Mouse (Mus musculus) heart, postnatal 14 days (tissue): ENCODE results near the gene Kiss1. TPM values are rescaled to one million over a fixed set of nuclear protein-coding genes. Genes with fewer than 3 reads are reported as not detected.

Experiments used
- DNase-seq, 2 experiments: peaks; one replicate each; pipeline ENCODE4 v3.0.0; 2021 to 2022
- intact Hi-C: fragments of 180-260 bp; cut with DNase I; formaldehyde crosslinking; loops from one replicate; pipeline ENCODE4 v1.15.1; 2025
- total RNA-seq, 2 experiments: library from RNA; stranded (reverse); gene quantifications; 2 replicates each; pipeline ENCODE4 v1.2.3; 2021

Kiss1 gene
- total RNA-seq, 2 experiments from 2014 or later, result not detected

GRCm38 (mm10) chr1:133355912-133356311 is 34.2 kb downstream of the Kiss1 start:
- intact Hi-C loops, result no loop called here
- DNase-seq, result no peak

- intact Hi-C loops, result no loop called here
- DNase-seq, result no peak
Observed at GRCm38 (mm10) chr1:133356330-133356729, 34.7 kb downstream of the Kiss1 start.

GRCm38 (mm10) chr1:133361006-133361405 is 39.3 kb downstream of the Kiss1 start:
- DNase-seq, result no peak
- intact Hi-C loops, result no loop called here

GRCm38 (mm10) chr1:133362103-133362502 is 40.4 kb downstream of the Kiss1 start:
- intact Hi-C loops, result no loop called here
- DNase-seq, result no peak

- intact Hi-C loops, result no loop called here
- DNase-seq, result peak; percentile 80 to 81
Observed at GRCm38 (mm10) chr1:133363276-133364021, 41.8 kb downstream of the Kiss1 start, which contains the start of gene Etnk2. Gene Etnk2, plus strand, starts transcription at chr1:133363572.

- intact Hi-C loops, result no loop called here
- DNase-seq, result no peak
Observed at GRCm38 (mm10) chr1:133364022-133364630, 42.5 kb downstream of the Kiss1 start.

GRCm38 (mm10) chr1:133364890-133365289 is 43.2 kb downstream of the Kiss1 start:
- intact Hi-C loops, result no loop called here

GRCm38 (mm10) chr1:133366951-133367605 is 45.4 kb downstream of the Kiss1 start:
- no peak for DNase-seq
- intact Hi-C loops, result no loop called here

More at GRCm38 (mm10) chr1:133364890-133365289, 43.2 kb downstream of the Kiss1 start:
- DNase-seq, result no peak

- DNase-seq, result peak in 1 of 2 experiments; percentile 37
Observed at GRCm38 (mm10) chr1:133367606-133368488, 46.2 kb downstream of the Kiss1 start.

GRCm38 (mm10) chr1:133368644-133369043 is 47.0 kb downstream of the Kiss1 start:
- intact Hi-C loops, result no loop called here

More at GRCm38 (mm10) chr1:133367606-133368488, 46.2 kb downstream of the Kiss1 start:
- intact Hi-C loops, result no loop called here

GRCm38 (mm10) chr1:133370352-133370751 is 48.7 kb downstream of the Kiss1 start:
- intact Hi-C loops, result no loop called here
- DNase-seq, result no peak

More at GRCm38 (mm10) chr1:133368644-133369043, 47.0 kb downstream of the Kiss1 start:
- DNase-seq, result no peak

- DNase-seq, result no peak
- intact Hi-C loops, result no loop called here
Observed at GRCm38 (mm10) chr1:133371431-133371830, 49.8 kb downstream of the Kiss1 start.

GRCm38 (mm10) chr1:133372113-133372512 is 50.4 kb downstream of the Kiss1 start:
- no peak for DNase-seq
- intact Hi-C loops, result no loop called here

- no peak for DNase-seq
- intact Hi-C loops, result no loop called here
Observed at GRCm38 (mm10) chr1:133375696-133376346, 54.1 kb downstream of the Kiss1 start.

GRCm38 (mm10) chr1:133377547-133377946 is 55.9 kb downstream of the Kiss1 start:
- intact Hi-C loops, result no loop called here
- no peak for DNase-seq

Other genes starting within 250 kb of the Kiss1 start
- gene Ppp1r15b, start 190.7 kb upstream of the Kiss1 start, total RNA-seq, result 10 to 100 TPM; 32.2 to 34.6 TPM
- gene Plekha6, start 157.7 kb upstream of the Kiss1 start, total RNA-seq, result 10 to 100 TPM; 69.0 to 81.8 TPM
- not detected for gene Golt1a, start 12.1 kb upstream of the Kiss1 start, total RNA-seq
- under 1 TPM in 1 of 2 experiments, not detected in 1; 0.24 TPM for gene Ren1, start 28.6 kb downstream of the Kiss1 start, total RNA-seq
- gene Etnk2, start 41.7 kb downstream of the Kiss1 start, total RNA-seq, result under 1 TPM; 0.49 to 0.67 TPM
- gene Sox13, start 102.5 kb downstream of the Kiss1 start, total RNA-seq, result 10 to 100 TPM; 22.3 to 23.9 TPM